Mouse (Mus musculus) layer of hippocampus, adult 8-10 months (tissue): Measurements from ENCODE around the gene Pced1a. TPM values are rescaled to one million over a fixed set of nuclear protein-coding genes. Genes with fewer than 3 reads are reported as not detected.
"Not testable (repeated sequence)": the region's sequence is repeated elsewhere in the genome, so short reads cannot be mapped to it uniquely, and the experiment has no call there.

Experiments
- DNase-seq, 2 experiments: peaks; one replicate each; pipeline ENCODE4 v3.0.0; 2022; ENCODE audit warnings: low spot score in 2 of 2
- total RNA-seq, 4 experiments: library from RNA; stranded (reverse); gene quantifications; 2 replicates each; pipeline ENCODE4 v1.2.4; 2022

Gene Pced1a
- total RNA-seq, 4 experiments from 2014 or later = 25.2 to 29.4 (median 27.8) TPM

DNA sequence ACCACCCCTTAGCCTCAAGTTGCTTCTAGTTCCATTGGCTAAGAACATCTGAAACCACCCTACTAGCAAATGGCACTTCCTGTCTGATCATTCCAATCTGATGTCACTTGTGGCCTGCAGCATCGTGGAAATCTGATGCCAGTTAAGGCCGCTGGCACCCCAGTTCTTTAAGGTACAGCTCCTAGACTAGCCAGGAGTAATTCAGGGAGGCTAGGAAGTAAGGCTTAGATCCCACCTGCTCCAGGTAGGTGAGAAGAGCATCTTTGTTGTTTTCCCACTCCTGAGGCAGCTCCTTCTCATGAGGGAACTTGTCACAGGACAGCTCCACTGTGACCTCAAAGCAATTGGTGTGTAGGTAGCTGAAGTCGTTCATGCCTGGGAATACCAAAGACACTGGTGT lies 31.7 kb downstream of the Pced1a start:
- DNase-seq = no peak

DNA sequence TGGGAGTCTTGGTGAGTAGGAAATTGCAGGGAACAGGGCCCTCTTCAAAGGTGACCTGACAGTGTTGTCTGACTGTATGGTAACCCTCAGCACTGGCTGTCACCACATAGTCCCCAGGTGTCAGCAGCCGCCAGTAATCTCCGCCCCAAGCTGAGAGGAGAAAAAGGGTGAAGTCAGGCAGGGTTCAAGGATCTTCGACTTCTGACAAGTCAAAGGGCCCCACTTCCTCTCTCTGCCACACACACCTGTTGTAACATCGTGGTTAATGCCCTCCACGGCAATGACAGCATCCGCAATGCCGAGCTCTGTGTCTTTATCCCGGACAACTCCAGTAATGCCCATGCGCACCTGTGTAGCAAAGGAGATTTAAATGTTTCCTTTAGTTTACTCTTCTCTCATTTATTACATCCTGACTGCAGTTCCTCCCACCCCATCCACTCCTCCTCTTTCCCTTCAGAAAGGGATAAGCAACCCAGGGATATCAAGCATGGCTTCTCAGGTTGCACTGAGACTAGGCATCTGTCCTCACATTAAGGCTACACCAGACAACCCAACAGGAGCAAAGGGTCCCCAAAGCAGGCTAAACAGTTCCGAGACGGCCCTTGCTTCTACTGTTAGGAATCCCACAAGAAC lies 33.4 kb downstream of the Pced1a start:
- DNase-seq = no peak

DNA sequence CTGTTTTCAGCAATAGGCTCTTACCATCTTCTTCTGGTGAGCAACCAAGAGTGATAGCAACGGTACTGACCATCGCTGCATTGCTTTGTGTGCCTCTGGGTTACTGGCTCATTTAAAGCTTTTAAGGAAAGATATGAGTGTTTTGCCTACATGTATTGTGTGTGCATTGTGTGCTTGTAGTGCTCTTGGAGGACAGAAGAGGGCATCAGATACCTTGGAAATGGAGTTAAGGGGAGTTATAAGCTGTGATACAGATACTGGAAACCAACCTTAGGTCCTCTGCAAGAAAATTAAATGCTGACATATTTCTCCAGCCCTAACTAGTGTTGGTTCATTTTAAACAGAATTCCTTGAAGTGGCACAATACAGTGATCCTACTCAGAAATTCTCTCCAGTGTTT lies 35.7 kb downstream of the Pced1a start:
- no peak for DNase-seq

DNA sequence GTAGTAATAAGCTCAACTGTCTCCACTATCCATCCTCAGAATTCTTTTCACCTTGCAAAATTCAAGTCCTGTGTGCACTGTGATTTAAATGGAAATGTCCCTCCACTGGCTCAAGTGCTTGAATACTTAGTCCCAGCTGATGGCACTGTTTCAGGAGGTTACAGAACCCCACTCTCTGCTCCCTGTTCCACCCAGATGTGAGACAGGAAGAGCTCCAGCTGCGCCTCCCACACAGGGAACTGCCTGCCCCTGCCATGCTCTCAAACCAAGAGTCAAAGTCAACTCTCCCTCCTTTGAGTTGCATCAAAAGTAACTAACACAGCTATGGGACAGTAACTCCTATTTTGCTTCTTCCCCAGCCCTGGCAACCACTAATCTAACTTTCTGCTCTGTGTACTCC lies 38.3 kb downstream of the Pced1a start:
- DNase-seq = no peak

DNA sequence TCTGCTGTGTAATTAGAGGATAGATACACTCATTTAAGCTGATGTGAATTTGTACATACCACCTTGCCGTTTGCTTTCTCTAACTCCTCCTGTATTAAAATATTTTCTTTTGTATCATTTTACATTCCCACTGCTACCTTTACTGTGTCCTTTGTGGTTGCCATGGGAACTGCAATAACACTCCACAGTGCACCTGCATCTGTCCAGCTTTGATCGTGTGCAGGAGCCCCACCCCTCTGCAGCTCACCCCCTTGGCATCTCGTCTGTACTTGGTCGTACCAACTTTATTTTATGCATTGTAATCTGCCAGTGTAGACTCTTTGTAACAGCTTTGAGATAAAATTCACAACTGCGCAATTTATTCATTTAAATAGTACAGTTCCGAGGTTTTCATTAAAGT lies 40.6 kb downstream of the Pced1a start:
- no peak for DNase-seq

DNA sequence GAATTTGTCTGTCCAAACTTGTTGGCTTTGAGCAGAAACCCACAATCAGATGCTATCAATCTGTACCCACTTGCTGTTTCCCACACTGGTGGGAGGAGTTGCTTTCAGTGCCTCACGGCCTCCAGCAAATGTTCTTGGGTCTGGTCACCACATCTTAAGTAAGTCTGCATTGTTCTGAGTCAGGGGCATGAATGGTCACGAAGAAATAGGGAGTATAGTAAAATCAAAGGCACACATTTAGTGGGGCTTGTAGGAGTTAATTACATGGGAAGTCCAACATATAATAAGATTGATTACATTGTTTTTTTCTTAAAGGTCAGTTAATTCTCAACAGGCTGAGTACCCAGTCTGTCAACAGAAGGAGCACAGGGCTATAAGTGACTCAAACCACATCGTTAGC lies 41.3 kb downstream of the Pced1a start:
- DNase-seq = no peak

DNA sequence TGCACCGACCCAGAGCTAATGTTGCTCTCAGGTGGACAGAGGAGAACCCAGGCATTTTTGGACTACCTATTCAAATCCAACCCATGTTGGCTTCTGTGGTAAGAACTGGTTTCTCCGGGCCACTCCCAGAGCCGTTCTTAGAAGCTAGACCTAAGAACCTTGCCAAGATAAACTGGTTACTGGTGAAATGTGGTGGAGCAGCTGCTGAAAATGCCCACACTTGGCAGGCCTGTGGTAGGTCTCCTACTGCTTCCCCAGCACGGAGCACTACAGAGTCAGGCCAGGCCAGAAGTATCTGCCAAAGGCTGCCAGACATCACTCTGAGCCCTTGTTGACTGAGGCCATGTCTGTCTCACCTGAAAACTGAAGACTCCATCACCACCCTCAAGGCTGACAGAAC lies 49.5 kb downstream of the Pced1a start:
- DNase-seq = no peak

DNA sequence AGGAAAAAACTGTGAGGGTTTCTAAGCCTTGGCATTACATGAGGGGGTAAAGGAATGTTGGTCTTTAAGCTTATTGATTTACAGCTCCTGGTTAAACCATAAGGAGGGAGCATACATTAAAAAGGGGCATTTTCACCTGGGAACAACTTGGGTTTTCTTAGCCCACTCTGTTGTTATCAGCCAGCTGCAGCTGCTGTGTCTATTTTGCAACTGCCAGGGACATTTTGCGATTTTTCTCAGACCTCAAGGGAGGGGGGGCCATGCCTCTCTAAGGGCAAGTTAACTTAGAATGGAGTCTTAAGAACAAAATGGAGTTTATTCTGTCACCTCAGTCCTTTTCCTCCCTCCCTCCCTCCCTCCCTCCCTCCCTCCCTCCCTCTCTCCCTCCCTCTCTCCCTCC lies 51.5 kb downstream of the Pced1a start:
- DNase-seq = not testable (repeated sequence)

DNA sequence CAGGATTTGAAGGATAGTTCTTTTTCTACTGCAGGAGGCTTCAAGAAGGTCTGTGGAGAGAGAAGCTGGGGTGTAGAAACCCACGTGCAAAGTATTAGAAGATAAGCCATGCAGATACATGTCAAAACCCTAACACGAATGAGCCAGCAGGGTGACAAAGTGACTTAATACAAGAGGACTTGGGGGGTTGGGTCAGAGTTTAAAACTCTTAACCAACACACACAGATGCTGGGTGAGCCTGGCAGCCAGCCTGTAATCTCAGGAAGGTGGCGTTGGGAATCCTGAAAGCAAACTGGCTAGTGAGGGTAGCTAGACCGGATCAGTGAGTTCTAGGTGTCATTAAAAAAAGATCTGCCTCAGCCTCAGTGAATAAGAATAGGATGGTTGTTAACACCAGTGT lies 57.1 kb downstream of the Pced1a start:
- no peak for DNase-seq

Other genes with a start within 250 kb of the Pced1a start
- gene Snrpb, start 245.3 kb downstream of the Pced1a start, total RNA-seq = 100 to 1,000 TPM; 103 to 110 (median 105) TPM
- gene Tmc2, start 229.5 kb downstream of the Pced1a start, total RNA-seq = not detected
- 100 to 1,000 TPM; 139 to 148 (median 143) TPM for gene Nop56, start 150.3 kb downstream of the Pced1a start, total RNA-seq
- 100 to 1,000 TPM; 294 to 326 (median 314) TPM for gene Idh3b, start 140.2 kb downstream of the Pced1a start, total RNA-seq
- gene Ebf4, start 129.5 kb downstream of the Pced1a start, total RNA-seq = 10 to 100 TPM; 11.0 to 12.6 (median 11.7) TPM
- gene Cpxm1, start 27.1 kb downstream of the Pced1a start, total RNA-seq = 1 to 10 TPM; 6.8 to 10.0 (median 7.5) TPM
- gene Gm28372, start 19.5 kb downstream of the Pced1a start, total RNA-seq = not detected
- not detected for gene 1700020A23Rik, start 19.4 kb downstream of the Pced1a start, total RNA-seq
- not detected for gene Tmem239, start 18.2 kb downstream of the Pced1a start, total RNA-seq
- 100 to 1,000 TPM in 1 of 4 experiments, 10 to 100 TPM in 3; 82.1 to 115 (median 87.7) TPM for gene Vps16, start 362 bp downstream of the Pced1a start, total RNA-seq
- gene Ptpra, start 25.6 kb upstream of the Pced1a start, total RNA-seq = 100 to 1,000 TPM; 306 to 318 (median 311) TPM
- 10 to 100 TPM; 74.6 to 86.5 (median 79.1) TPM for gene Mrps26, start 139.0 kb upstream of the Pced1a start, total RNA-seq
- gene Oxt, start 151.5 kb upstream of the Pced1a start, total RNA-seq = under 1 TPM in 1 of 4 experiments, not detected in 3; 0.97 TPM
- 1 to 10 TPM in 3 of 4 experiments, not detected in 1; 1.2 to 3.0 (median 2.0) TPM for gene Avp, start 157.9 kb upstream of the Pced1a start, total RNA-seq
- 1 to 10 TPM; 7.3 to 9.6 (median 9.4) TPM for gene Fastkd5, start 205.3 kb upstream of the Pced1a start, total RNA-seq
- 10 to 100 TPM; 10.3 to 12.1 (median 10.8) TPM for gene Ubox5, start 205.3 kb upstream of the Pced1a start, total RNA-seq
- gene Lzts3, start 218.1 kb upstream of the Pced1a start, total RNA-seq = 100 to 1,000 TPM; 142 to 190 (median 164) TPM
- gene Ddrgk1, start 240.0 kb upstream of the Pced1a start, total RNA-seq = 100 to 1,000 TPM in 3 of 4 experiments, 10 to 100 TPM in 1; 95.9 to 122 (median 110) TPM
- 10 to 100 TPM; 32.1 to 36.0 (median 34.7) TPM for gene Itpa, start 242.9 kb upstream of the Pced1a start, total RNA-seq